Mouse (Mus musculus): ENCODE data around the gene Tfpt. TPM values are rescaled to one million over a fixed set of nuclear protein-coding genes. Genes with fewer than 3 reads are reported as not detected.

The Tfpt gene
- polyA plus RNA-seq, 1 experiment from 2014 or later = 21.4 TPM

Small RNAs within 50 kb of the gene (microRNA-seq; reads per million reads assigned to microRNA genes)
- gene Gm25100 (not detected), gene Mir3572 (2.4 reads per million, percentile 10 among the genes with 10 or more reads in this experiment)

Other genes with a start within 250 kb of the Tfpt start
- gene Cacng8, start 239.2 kb downstream of the Tfpt start, polyA plus RNA-seq (2015; fragmentation: Nextera tagmentation; extraction: Ambion mirVana) = 1.0 TPM in 2 replicates
- 0.19 and 0.22 TPM in 2 replicates for gene Cacng6, start 205.7 kb downstream of the Tfpt start, polyA plus RNA-seq (2015; fragmentation: Nextera tagmentation; extraction: Ambion mirVana)
- gene Tarm1, start 127.3 kb downstream of the Tfpt start, polyA plus RNA-seq (2015; fragmentation: Nextera tagmentation; extraction: Ambion mirVana) = 0.12 TPM in 1 of 2 replicates, not detected in the other
- gene Oscar, start 13.8 kb downstream of the Tfpt start, polyA plus RNA-seq (2015; fragmentation: Nextera tagmentation; extraction: Ambion mirVana) = 0.25 and 0.36 TPM in 2 replicates
- gene Ndufa3, start 12.6 kb downstream of the Tfpt start, polyA plus RNA-seq (2015; fragmentation: Nextera tagmentation; extraction: Ambion mirVana) = 504 and 516 TPM in 2 replicates
- gene Prpf31, start 56 bp upstream of the Tfpt start, polyA plus RNA-seq (2015; fragmentation: Nextera tagmentation; extraction: Ambion mirVana) = 115 and 118 TPM in 2 replicates
- 65.3 and 71.6 TPM in 2 replicates for gene Cnot3, start 15.3 kb upstream of the Tfpt start, polyA plus RNA-seq (2015; fragmentation: Nextera tagmentation; extraction: Ambion mirVana)
- 16.7 and 17.4 TPM in 2 replicates for gene Leng1, start 35.9 kb upstream of the Tfpt start, polyA plus RNA-seq (2015; fragmentation: Nextera tagmentation; extraction: Ambion mirVana)
- gene Tmc4, start 47.6 kb upstream of the Tfpt start, polyA plus RNA-seq (2015; fragmentation: Nextera tagmentation; extraction: Ambion mirVana) = 25.3 and 29.1 TPM in 2 replicates
- gene Tsen34, start 62.9 kb upstream of the Tfpt start, polyA plus RNA-seq (2015; fragmentation: Nextera tagmentation; extraction: Ambion mirVana) = 286 and 341 TPM in 2 replicates
- gene Mboat7, start 63.6 kb upstream of the Tfpt start, polyA plus RNA-seq (2015; fragmentation: Nextera tagmentation; extraction: Ambion mirVana) = 70.5 and 73.9 TPM in 2 replicates
- gene Rps9, start 74.1 kb upstream of the Tfpt start, polyA plus RNA-seq (2015; fragmentation: Nextera tagmentation; extraction: Ambion mirVana) = 1,357 and 1,383 TPM in 2 replicates
- gene Pirb, start 90.5 kb upstream of the Tfpt start, polyA plus RNA-seq (2015; fragmentation: Nextera tagmentation; extraction: Ambion mirVana) = 0.85 and 0.98 TPM in 2 replicates
- gene Gm15448, start 195.8 kb upstream of the Tfpt start, polyA plus RNA-seq (2015; fragmentation: Nextera tagmentation; extraction: Ambion mirVana) = 0.11 TPM in 1 of 2 replicates, not detected in the other
- 0.13 and 0.21 TPM in 2 replicates for gene Pira2, start 215.1 kb upstream of the Tfpt start, polyA plus RNA-seq (2015; fragmentation: Nextera tagmentation; extraction: Ambion mirVana)

All from kidney, embryonic 16.5 days (tissue).